Mouse (Mus musculus): ENCODE data around the gene Ksr2.

GRCm38 (mm10) chr5:117709306-117709705 lies 295.5 kb downstream of the Ksr2 start:
- TF ChIP-seq GATA1 (IDR thresholded peaks at IDR 0.05; ENCODE audit: borderline replicate concordance, low read length) (no peak), FLI1 (IDR thresholded peaks at IDR 0.05; ENCODE audit: low read length) (no peak)
